Mouse (Mus musculus): ENCODE measurements around the gene Rnf167.
A peak's percentile ranks its signal among the peaks of the same experiment; 100 is the strongest.

Rnf167 gene

DNA sequence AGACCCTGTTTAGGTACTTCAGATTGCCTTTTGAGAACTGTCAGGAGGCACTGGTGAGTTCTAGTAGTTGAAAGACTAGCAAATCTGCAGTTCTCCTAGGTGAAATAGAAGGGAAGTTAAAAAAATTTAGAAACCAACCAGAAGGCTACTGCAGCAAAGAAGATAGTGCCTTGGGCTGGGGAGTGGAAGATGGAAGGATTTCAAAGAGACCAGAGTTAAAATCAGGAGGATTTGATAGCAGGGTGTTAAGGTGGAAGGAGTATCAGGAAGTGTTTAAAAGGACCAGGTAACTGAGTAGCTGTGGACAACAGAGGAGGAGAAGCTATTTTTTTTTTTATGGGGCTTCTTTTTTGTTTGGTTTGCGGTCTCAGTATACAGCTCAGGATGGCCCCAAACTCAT lies 9.3 kb upstream of the Rnf167 start:
- DNase-seq (ENCODE audit: low spot score), result no peak

DNA sequence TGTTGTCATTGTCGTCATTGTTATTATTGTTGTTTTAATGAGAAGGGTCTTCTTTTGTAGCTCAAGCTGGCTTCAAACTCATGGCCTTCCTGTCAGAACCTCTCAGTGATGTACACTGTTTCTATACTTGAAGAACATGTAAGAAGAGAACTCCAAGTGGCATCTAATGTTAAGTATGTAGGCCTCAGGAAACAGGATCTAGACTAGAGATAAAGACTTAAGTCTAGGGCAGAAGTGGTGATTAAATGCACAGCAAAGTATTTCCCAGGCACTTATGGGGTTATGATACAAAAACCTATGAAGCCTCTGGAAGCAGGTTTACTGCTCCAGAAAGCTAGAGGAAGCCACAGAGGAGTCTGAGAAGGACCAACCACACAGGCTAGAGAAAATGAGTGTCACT lies 8.7 kb upstream of the Rnf167 start:
- no peak for DNase-seq (ENCODE audit: low spot score)

DNA sequence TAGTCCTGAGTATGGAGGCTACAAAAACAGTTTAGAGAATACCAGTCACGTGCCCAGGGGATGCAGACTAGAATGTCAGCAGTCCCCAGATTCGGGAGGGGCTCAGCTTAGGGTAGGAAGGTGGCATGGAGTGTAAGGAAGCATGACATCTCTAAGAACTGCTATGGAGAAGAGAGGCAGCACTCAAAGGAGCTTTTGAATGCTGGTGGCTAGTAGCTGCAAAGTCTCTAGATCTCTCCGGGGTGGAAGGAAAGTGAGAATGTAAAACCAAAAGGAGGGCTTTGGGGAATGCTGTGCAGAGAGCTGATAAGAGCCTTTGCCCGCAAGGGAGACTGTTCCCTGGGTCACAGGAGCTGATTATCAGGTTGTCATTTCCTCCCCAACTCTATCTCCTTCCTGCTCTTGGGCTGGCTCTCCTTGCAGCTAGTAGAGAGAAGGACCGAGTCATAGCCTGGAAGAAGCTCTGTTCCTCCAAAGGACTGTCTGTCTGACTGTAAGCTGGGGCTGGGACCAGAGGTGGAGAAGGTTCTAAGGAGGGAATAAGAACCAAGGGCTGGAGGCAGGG lies 8.2 kb upstream of the Rnf167 start, which contains the start of gene Gp1ba:
TSS of gene Gp1ba (plus strand) at position 409 of the 565 bp plus-strand sequence.
- no peak for DNase-seq (ENCODE audit: low spot score)

DNA sequence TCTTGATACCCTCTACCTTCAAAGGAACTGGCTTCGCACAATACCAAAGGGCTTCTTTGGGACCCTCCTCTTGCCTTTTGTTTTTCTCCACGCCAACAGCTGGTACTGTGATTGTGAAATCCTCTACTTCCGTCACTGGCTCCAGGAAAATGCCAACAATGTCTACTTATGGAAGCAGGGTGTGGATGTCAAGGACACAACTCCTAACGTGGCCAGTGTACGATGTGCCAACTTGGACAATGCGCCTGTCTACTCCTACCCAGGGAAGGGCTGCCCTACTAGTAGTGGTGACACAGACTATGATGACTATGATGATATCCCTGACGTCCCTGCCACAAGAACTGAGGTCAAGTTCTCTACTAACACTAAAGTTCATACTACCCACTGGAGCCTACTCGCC lies 7.1 kb upstream of the Rnf167 start:
- no peak for DNase-seq (ENCODE audit: low spot score)

DNA sequence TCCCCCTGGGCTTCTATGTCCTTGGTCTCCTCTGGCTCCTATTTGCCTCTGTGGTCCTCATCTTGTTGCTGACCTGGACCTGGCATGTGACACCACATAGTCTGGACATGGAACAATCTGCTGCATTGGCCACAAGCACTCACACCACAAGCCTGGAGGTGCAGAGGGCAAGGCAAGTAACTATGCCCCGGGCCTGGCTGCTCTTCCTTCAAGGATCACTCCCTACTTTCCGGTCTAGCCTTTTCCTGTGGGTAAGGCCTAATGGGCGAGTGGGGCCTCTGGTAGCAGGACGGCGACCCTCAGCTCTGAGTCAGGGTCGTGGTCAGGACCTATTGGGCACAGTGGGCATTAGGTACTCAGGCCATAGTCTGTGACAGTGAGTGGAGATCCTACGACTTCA lies 5.8 kb upstream of the Rnf167 start:
- no peak for DNase-seq (ENCODE audit: low spot score)

DNA sequence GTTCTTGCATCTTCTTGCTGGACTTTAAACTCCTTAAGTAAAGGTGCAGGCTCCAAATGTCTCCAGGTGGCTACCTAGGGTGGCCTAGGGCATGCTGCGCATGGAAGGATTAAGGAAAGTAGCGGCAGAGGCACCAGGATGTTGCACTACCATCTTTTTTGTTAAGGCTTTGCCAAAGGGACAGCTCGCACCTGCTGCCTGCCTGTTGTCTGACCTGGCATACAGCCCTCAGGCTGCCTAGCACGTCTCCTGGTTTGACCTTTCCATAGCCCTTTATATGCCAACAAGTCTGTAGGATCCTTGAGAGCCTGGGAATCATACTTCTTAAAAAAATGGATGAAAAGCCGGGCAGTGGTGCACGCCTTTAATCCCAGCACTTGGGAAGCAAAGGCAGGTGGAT lies 4.0 kb upstream of the Rnf167 start:
- no peak for DNase-seq (ENCODE audit: low spot score)

DNA sequence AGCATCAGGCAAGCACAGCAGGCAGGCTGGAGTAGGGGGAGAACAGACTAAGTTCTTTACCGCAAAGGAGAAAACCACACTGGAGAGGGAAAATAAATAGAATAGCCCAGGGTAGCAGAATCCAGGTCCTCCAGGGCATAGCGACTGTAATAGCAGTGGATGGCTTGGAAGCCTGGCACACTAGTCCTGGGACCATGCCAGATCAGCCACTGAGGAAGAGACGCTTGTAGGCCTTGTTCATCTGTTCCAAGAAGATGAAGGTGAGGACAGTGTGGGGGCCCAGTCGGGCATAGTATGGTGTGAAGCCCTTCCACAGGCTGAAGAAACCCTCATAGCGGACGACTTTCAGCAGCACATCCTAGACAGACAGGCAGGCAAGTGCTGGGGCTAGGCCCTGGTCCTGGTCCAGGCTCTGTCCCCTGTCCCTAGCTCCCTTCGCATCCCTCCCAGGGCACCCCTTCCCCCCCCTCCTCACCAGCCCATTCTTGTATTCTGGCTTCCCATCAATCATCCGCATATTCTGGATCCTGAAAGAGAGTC lies 2.4 kb upstream of the Rnf167 start:
- no peak for DNase-seq (ENCODE audit: low spot score)

DNA sequence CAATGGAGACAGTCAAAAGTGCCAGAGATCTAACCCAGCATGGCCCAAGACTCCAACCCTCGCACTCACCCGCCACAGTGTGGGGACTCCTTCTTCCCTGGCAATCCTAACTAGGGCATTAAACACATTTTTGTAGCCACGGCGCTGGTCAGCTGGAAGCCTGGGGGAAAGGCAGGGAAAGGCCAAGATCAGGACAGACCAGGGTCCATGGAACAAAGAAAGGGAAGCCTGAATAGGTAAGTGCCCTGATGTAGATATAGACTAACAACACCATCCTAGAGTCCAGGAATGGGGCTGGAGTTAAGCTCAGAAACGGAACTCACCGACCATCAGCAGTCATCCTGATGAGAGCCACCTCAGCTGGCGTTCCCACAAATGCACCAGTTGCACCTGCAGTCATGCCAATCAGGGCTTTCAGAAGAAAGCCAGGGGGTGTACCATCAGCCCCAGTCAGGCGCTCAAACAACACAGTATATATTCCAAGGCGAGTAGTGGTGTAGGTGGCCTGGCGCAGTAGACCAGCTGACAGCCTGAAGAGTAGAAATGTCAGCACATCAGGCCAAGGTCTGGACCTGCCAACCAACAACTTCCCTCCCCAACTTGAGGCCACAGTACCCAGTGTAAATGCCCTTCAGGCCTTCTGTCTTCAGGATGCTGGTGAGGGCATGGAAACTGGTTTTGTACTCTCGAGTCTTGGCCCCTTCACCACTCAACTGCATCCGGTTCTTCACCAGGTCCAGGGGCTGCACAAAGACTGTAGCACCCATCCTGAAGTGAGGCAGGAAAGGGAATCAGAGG lies 1.4 kb upstream of the Rnf167 start:
- no peak for DNase-seq (ENCODE audit: low spot score)

DNA sequence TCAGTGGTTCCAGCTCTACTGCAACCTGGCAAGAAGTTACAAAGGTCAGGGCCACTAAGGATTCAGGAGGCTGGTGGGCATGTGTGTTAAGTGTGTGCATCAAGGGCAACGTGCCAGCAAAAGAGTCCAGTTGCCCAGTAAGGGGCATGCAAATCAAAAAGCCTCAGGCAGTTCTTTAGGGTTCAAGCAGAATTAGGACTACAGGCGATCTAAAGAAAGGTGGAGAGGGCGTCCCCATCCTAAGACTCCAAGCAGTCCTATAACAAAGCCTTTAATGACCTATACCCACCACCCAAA lies 828 bp upstream of the Rnf167 start:
- DNase-seq (ENCODE audit: low spot score), result no peak

DNA sequence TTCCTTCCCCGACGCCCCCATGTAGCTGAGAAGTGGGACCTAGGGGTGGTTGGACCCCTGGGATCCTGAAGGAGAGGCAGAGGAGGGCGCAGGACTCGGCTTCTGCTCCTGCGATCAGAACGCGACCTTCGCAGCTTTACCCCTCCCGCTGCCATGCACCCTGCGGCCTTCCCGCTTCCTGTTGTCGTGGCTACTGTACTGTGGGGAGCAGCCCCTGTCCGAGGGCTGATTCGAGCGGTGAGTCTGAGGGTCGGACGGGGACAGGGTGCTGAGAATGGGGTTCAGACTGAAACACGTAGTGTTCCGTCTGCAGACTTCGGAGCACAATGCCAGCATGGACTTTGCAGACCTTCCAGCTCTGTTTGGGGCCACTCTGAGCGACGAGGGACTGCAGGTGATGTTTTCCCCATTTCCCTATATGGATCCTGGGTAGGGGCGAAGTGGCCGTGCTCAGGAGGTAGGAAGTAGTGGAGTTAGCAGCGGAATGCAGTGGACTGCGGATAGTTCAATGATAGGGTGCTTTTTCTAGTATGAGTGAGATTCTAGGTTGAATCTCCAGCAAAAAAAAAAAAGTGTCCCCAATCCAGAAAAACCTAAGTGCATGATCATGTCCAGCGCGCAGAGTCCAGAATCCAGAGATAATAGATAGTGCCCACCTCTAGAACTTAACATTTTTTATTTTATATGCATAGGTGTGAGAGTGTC lies 833 bp downstream of the Rnf167 start:
- DNase-seq (ENCODE audit: low spot score), result no peak

DNA sequence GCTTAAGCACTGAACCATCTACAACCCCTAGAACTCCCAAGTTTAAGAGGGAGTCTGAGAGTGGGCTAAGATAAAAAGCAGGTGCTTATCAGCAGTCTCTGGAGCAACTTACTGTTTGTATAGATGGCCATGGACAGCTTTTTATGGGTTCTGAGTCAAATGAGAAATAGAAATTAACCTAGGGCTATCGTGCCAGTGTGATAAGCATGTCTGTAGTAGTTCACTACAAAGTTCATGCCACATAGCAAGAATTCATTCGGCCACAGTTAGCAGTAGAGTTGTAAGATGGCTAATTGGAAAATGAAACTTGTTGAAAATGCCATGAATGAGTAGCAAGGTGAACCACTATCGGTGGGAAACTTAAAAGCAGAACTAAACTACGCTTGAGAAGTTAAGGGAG lies 1.5 kb downstream of the Rnf167 start:
- no peak for DNase-seq (ENCODE audit: low spot score)

DNA sequence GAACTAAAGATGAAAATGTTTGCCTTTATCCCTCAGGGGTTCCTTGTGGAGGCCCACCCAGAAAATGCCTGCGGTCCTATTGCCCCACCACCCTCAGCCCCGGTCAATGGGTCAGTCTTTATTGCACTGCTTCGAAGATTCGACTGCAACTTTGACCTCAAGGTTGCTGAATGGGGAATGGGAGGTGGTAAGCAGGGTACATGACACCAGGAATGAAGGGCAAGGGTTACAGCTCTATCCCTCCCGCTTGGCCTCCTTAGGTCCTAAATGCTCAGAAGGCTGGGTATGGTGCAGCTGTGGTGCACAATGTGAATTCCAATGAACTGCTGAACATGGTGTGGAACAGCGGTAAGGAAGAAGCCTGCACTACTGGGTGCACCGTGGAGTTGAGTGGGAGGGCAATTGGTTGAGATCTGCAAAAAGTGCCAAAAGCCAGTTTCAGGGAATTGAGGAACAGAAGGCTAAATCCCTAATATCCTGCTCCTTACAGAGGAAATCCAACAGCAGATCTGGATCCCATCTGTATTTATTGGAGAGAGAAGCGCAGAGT lies 2.2 kb downstream of the Rnf167 start:
- no peak for DNase-seq (ENCODE audit: low spot score)

DNA sequence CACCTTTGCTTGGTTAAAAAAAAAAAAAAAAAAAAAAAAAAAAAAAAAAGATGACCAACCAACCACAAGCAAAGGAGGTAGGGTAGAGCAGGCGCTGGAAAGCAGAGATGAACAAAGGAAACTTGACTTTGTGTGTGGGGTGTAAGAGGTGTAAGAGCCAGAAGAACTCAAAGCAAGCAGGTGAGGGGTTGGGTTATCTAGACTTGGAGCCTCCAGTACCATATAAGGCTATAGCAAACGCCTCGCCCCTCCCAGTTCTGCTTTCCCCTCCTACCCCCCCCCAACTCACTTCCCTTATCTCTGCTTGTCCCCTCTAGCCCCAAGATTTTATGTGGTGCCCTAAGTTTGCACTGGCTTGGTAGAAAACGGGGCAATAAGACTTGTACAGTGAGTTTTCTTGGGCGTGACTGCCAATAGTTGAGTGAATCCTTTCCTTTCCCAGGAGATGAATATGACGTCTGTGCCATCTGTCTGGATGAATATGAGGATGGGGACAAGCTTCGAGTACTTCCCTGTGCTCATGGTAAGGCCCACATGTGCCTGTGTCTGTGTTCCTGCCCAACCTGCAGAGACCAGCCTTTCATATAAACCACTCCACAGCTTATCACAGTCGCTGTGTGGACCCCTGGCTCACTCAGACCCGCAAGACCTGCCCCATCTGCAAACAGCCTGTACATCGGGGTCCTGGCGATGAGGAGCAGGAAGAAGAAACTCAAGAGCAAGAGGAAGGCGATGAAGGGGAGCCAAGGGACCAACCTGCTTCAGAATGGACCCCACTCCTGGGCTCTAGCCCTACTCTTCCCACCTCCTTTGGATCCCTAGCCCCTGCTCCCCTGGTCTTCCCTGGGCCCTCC lies 3.5 kb downstream of the Rnf167 start:
- DNase-seq (ENCODE audit: low spot score), result no peak

DNA sequence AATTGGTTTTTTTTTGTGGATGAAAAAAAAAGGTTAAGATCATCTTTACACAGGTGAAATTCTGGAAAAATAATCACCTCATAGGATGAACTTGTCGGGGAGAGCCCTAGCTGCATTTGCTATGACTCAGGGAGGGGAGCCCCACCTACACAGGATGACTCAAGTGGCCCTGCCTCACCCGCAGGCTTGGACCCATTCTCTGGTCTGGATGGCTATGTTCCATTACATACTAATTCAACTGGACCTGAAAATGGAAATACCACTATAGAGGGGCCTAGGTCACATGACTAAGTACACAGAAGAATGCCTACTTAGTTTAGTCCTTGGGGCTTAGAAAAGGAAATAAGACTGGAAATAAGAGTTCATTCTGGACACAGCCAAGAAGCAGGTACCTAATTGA lies 4.4 kb downstream of the Rnf167 start:
- DNase-seq (ENCODE audit: low spot score), result no peak

DNA sequence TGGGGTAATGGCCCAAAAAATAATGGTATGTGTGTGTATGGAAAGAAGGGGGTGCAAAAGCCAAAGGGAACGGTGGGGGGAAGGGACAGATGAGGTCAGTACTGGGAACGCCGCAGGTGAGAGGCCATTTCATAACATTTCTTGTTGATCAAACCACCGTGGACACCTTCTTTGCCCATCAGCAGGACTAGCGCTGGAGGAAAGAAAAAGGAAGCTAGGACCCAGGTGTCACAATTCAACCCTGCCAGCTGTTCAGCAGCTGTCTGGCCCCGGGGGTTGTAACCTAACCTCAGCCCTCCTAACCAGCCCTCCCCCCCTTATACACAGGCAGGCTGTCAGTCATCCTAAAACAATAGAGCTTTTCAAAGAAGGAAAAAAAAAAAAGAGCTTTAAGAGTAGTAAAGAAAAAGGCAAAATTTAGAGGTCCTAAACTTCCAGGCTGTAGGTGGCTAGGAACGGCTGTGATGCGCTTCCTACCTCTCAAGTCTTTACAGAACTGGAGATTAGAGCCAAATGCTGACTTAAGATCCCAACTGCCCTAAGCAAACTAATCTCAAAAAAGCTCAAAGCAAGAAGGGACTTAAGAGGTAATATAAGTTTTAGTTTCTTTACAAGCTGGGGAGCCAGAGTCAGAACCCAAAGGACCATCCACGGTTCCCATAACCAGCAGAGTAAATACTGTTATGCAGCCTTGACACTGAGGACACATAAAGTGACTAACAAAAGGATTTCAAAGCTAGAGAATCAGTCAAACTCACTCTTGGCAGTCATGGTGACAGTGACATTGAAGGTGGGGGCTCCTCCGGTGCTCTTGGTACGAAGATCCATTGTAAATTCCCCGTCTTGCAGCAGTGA lies 5.2 kb downstream of the Rnf167 start:
- DNase-seq (ENCODE audit: low spot score), result no peak

DNA sequence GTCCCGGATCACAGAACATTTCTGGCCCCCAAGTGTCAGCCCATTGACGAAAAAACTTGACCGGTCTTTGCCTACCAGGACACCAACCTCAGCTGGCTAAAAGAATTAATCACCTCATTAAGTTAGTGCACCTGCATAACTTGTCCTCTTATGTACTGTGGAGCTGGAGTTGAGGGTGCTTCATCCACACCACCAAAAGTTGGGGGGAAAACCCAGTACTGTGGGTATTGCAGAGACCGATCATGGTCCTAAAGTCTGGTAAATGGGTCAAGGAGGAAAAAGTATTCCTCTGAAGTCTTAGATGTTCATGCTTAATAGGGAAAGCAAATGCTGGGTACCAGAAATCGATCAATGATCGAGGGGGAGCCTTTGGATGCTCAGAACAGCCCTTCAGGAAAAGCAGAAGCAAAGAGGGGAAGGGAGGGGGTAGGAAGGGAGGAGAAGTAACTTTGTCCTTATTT lies 5.9 kb downstream of the Rnf167 start:
- DNase-seq (ENCODE audit: low spot score), result no peak

DNA sequence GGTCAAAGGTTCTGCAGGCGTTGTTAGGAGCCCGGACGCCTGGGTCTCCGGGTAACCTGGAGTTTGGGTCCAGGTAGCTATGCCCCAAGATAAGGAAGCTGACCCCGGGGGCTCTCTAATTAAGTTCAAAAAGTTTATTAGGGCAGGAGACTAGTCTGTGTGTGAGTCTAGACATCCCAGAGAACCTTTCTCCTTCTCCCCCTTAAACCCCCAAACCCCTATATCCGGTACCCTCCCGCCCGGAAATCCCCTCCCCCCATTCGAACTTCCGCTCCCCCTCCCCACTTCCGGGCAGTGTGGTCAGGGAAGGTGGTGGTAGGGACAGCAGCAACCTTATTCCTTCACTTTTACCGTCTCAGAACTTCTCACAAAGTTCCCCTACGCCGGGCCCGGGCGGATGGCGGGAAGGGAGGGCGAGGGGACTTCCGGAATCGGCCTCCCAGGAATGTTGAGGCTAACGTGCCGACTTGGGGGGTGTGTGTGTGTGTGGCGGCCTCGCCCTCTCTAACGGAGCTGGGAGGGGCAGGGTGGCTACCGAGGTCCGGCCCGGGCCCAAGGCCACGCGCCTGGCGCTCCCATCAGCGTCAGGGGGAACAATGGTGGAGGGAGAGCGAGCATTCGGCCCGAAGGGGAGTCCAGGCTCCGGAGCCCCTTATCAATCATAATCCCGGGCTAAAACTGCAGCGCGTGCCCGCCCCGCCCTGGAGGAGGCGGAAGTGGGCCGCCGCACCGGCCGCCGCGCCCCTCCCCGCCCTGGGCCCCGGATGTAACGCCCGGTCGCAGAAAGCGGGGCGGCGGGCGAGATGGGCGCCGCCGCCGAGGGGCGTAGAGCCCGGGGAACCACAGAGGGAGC lies 6.5 kb downstream of the Rnf167 start:
- DNase-seq (ENCODE audit: low spot score), result peak; percentile 54

DNA sequence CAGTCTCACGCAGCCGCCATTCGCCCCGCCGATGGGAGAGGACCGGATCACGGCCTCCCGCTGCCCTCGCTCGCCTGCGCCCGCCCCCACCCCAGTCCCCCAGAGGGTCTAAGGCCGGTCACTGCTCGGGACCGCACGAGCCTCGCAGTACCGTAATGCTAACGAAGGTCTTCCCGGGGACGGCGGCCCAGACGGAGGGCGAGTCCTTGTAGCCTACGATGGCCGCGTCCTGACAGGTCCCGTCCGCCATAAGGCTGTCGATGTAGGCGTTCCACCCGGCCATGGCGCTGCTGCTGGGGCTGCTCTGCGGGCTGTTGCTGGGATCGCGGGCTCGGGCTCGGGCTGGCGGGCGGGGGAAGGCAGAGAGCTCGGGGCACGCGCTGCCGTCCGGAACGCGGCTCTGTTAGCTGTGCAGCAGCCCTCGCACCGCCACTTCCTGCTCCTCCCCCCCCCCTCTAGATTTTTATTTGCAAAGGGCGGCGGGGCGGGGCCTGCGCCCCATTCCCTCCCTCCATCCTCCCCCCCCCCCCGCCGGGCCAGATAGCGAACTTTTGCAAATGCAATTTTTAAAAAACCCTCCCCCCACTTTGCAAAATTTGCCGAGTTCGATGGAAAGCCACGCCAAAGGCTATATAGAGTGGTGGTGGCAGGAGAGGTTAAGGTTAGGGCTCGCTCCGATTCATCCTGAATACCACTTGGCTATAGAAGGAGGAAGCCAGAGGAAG lies 7.3 kb downstream of the Rnf167 start, which contains the start of gene Pfn1:
TSS of gene Pfn1 (minus strand) at position 447 of the 725 bp plus-strand sequence.
- DNase-seq (ENCODE audit: low spot score), result peak; percentile 52

DNA sequence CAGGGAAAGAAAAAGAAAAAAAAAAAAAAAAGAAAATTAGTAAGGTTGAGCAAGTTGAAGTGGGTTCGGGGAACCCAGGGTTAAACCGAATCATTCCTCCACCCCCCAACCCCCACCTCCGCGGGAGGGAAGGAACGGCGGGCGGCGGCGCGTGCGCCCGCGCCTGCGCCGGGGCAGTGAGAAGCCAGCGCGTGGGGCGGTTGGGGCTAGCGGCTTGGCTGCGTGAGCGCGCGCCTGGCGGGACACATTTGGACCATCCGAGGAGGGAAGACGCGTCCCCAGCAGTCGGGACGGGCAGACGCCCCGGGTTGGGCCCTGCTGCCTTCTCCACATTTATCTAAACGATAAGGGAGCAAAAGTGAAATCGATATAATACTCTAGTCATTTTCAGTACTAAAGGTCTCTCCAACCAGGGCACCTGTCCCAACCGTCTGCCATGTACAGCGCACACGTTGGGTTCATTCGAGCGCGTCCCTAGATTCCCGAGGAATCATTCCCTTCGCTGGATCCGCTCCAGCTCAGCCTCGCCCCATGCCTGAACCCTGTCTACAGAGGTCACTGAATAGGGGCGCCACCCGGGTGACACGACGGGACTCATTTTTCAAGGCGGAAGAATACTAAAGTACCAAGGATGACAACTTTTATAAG lies 8.0 kb downstream of the Rnf167 start:
- DNase-seq (ENCODE audit: low spot score), result peak; percentile 71

Measured in ovary, adult 18-20 months (tissue).